Mouse (Mus musculus): ENCODE measurements around the gene Vezf1.

DNA sequence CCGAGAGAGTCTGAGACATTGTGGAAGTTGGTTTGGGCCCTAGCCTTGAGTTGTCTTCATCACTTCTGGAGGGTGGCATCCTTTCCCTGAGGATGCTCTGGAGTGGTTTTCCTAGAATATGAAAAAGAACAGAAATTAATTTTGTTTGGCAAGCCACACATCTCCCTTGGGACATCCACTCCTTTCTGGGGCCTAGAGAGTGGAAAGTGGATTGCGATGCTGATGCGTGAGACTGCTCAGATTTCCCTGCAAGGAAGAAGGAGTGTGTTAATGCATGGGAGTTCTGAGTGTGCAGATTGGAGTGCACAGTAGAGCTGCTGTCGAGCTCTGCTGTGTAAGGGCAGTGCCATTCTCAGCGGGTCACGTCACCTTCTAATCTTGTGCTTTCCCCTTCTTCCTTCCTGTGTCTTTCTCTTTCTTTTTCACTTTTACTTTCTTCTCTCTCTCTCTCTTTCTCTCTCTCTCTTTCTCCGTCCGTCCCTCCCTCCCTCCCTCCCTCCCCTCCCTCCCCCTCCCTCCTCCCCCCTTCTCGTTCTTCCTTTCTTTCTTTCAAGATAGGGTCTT lies 42.0 kb downstream of the Vezf1 start:
- no peak for TF ChIP-seq POLR2A (IDR thresholded peaks at IDR 0.05; ENCODE audit: borderline replicate concordance, extremely low read depth, insufficient read depth, insufficient read length, poor library complexity, severe bottlenecking)
- TF ChIP-seq CTCF (IDR thresholded peaks at IDR 0.05; ENCODE audit: borderline replicate concordance, extremely low read depth, insufficient read depth, insufficient read length) = no peak
